Mouse (Mus musculus): ENCODE data around the gene Spryd3.

Spryd3 gene

DNA sequence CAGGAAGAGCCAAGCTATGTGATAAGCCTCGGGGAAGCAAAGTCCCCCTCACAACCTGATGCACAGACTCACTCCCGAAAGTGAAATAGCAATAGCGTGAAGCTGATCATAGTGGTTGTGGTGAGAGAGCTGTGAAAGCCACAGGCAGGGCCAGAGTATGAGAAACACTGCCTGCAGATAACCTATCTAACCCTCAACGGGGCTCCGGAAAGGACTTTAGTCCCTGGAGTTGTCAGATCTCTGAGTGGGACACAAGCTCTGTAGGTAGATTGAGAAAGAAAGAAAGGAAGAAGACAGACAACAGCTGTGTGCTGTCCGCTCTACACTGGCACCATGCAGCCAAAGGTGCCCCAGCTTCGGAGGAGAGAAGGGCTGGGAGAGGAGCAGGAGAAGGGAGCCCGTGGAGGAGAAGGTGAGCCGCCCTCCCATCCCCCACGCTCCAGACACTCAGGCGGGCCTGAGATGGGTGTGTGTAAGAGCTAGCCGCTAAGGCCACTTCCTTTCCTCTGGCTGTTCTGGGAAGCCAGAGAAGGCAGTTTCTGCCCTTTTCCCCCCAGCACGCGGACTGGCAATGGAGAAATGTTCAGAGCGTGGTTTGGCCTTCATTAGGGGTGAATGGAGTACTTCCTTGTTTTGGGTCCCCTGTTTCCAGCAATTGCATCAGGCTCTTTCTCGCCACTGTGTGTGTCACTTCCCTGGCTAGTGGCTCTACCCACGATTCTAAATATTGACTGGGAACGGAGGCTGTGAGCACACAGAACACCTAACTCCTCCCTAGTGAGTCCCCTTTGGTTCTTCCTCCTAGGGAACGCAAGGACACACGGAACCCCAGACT is 14.5 kb upstream of the Spryd3 start, which contains the start of gene Soat2:
Gene Soat2 (plus strand): TSS at position 226 of the 835 bp plus-strand sequence.
- in situ Hi-C loops (cut with MboI; ENCODE audit: low pct_unique_long_range_greater_than_20kb in 1 of 2, low sequenced_read_pairs in 2 of 2, unreplicated experiment in 1 of 2), result no loop called here

DNA sequence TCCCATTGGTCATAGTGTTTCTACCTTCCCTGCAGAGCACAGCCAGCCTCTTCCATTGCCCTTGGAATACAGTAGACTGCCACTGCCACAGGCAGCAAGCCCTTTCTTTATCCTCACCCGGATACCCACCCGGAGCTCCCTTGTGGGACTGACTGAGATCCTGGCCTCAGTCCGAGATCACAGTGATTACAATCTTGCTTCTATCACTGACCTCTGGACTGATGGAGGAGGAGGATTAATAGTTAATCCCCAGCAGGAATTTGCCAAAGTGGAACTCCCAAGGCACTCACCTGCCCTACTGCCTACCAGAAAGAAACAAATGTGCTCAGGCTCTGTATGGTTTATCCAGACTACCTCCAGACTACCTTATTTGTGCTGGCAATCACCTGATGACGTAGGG is 13.5 kb upstream of the Spryd3 start:
- in situ Hi-C loops (cut with MboI; ENCODE audit: low pct_unique_long_range_greater_than_20kb in 1 of 2, low sequenced_read_pairs in 2 of 2, unreplicated experiment in 1 of 2), result no loop called here

GRCm38 (mm10) chr15:102147674-102148402 is 11.8 kb upstream of the Spryd3 start:
- in situ Hi-C loops (cut with MboI; ENCODE audit: low pct_unique_long_range_greater_than_20kb in 1 of 2, low sequenced_read_pairs in 2 of 2, unreplicated experiment in 1 of 2), result no loop called here

GRCm38 (mm10) chr15:102146882-102147281 is 10.8 kb upstream of the Spryd3 start:
- in situ Hi-C loops (cut with MboI; ENCODE audit: low pct_unique_long_range_greater_than_20kb in 1 of 2, low sequenced_read_pairs in 2 of 2, unreplicated experiment in 1 of 2), result no loop called here

DNA sequence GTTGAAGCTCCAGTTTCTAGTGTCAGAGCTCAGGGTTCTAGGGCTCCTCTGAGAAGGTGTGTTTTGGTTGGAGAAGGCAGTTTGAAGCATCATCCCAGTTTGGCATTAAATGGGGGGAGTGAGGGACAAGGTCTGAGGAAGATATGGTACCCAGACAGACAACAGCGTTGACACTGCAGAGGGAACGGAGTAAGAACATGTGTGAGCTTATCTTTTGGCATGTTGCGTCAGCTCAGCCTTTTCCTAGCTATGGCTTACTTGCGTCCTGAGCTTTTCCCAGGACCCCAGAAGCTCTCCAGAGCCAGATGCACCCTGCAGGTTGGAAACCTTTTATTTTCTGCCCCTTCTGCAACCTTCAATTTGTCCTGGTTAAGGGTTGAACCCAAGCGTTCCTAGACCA is 10.1 kb upstream of the Spryd3 start:
- in situ Hi-C loops (cut with MboI; ENCODE audit: low pct_unique_long_range_greater_than_20kb in 1 of 2, low sequenced_read_pairs in 2 of 2, unreplicated experiment in 1 of 2), result no loop called here

DNA sequence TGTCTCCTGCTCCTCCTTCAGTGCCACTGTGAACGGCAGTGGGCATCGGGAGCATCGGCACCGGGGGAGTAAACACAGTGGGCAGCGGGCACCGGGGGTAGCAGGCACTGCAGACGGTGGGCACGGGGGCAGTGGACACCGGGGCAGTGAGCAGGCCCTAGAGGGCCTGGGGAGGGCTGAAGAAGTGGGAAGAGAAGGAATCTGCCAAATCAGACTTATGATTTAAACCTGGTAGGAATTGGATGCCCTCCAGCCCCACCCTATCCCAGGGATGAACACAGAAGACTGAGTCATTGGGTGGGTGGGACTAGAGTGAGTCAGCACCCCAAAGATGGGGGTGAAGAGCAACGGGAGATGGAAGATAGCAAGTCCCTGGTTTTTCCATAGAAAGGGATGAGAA is 9.3 kb upstream of the Spryd3 start:
- in situ Hi-C loops (cut with MboI; ENCODE audit: low pct_unique_long_range_greater_than_20kb in 1 of 2, low sequenced_read_pairs in 2 of 2, unreplicated experiment in 1 of 2), result no loop called here

DNA sequence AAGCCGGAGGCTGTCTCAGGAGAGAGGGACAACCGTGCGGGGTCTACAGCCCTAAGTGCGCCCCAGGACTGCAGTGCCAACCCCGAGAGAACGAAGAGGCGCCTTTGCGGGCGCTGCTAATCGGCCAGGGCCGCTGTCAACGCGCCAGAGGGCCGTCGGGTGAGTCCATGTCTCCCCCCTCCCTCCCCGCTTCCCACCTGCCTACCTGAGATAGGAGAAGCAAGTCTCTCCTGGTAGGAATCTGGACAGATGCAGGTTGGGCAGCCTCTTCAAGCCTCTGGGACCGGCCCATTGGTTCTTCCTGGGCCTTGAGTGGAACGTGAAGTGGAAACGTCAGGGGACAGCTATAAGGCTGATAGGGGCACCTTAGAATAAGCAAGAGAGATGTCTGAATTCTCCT is 8.7 kb upstream of the Spryd3 start:
- in situ Hi-C loops (cut with MboI; ENCODE audit: low pct_unique_long_range_greater_than_20kb in 1 of 2, low sequenced_read_pairs in 2 of 2, unreplicated experiment in 1 of 2), result no loop called here

DNA sequence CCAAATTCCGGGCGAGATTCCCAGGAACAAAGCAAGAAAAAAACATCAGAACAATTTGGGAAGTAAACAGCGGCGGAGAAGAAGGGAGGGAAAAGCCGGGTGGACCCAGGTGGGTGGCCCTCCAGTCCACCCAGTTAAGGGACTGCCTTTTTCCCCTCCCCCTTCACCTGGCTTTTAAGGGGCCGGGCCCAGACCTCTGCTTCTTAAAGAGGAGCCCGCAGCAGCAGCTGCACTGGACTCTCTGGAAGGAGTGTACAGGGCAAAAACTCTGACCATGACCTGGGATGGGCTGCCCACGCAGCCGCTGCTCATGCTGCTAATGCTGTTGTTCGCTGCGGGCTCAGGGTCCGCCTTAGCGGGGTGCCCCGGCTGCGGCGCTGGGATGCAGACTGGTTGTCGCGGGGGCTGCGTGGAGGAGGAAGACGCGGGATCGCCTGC is 8.3 kb upstream of the Spryd3 start, which contains the start of gene Igfbp6:
Gene Igfbp6 (plus strand): TSS at position 89 of the 438 bp plus-strand sequence.
- in situ Hi-C loops (cut with MboI; ENCODE audit: low pct_unique_long_range_greater_than_20kb in 1 of 2, low sequenced_read_pairs in 2 of 2, unreplicated experiment in 1 of 2), result no loop called here

DNA sequence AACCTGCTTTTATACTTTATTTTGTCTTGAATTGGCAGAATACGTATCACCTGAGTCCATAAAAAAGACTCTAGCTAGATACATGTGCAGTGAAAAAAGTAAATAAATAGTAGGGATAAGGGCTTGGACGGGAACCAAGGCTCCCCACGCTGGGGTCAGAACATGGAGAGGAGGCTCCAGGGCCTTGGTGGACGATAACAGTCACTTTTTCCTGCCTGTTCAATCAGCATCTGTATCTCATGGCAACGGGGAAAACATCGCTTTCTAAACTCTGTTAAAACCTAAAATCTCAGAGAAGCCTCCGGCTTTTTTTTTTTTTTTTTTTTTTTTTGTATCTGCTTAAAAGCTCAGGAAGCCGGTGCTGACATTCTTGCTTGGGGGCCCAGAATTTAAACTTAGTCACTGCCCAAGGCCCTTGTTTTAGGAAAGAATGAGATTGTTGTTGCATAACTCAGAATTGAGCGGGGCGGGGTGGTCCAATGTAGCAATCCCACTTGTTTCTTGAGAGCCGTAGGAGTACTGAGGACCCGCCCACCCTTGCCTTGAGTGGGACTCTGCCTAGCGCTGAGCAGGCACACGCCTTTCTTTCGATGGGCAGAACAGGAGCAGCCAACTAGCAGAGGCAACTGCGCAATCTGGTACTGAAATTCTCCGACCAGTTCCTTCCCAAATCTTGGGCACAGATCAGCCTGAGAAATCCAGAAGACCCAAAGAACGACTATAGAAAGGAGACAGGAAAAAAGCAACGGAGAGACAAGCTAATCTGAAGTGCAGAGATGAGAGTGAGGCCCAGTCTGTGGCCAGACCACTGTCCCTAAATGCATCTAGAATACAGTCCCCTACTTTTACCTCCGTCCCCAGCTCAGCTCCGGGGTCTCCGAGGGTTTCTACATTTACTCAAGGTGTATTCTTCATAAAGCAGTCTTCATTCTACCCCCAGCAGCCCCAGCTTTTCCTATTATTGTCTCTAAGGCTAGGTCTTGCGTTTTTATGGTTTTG is 7.2 kb upstream of the Spryd3 start:
- in situ Hi-C loops (cut with MboI; ENCODE audit: low pct_unique_long_range_greater_than_20kb in 1 of 2, low sequenced_read_pairs in 2 of 2, unreplicated experiment in 1 of 2), result no loop called here

GRCm38 (mm10) chr15:102141120-102141519 is 5.1 kb upstream of the Spryd3 start:
- in situ Hi-C loops (cut with MboI; ENCODE audit: low pct_unique_long_range_greater_than_20kb in 1 of 2, low sequenced_read_pairs in 2 of 2, unreplicated experiment in 1 of 2), result no loop called here

DNA sequence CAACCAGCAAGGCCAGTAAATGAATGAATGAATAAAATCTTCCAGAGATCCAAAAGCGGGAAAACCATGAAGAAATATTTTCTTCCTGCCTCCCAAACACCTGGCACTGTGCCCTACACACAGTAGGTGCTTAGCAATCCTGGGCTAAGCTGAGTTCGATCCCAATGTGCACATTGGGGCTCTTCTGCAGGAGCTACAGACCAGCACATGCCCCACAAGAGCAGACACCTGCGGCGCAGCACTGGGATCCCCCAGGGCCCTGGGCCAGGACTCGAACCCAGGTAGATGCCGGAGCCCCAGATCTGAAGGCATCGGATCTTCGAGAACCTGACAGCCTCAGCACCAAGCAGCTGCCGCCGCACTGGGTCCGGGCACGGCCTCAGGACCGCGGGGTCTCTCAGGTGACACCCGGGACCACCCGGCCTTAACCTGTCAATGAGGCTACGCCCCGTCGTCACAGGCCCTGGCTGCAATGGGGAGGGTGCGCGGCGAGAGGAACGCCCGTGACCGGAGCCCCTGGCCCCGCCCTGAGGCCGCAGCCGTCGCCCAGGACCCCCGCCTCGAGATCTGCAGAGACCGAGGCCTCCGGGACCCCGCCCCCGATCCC is 409 bp downstream of the Spryd3 start:
- in situ Hi-C loops (cut with MboI; ENCODE audit: low pct_unique_long_range_greater_than_20kb in 1 of 2, low sequenced_read_pairs in 2 of 2, unreplicated experiment in 1 of 2), result no loop called here

DNA sequence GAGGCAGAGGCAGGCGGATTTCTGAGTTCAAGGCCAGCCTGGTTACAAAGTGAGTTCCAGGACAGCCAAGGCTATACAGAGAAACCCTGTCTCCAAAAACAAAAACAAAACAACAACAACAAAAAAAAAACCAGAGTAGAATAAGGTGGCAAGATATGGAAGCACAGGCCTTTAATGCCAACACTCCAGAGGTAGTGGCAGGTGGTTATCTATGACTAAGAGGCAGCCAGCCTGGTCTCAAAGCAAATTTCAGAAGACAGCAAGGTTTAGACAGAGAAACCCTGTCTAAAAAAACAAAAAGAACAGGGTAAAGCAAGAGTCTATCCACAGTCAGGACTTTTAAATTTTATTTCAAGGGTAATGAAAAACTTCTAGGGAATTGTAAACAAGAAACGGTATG is 1.3 kb downstream of the Spryd3 start:
- in situ Hi-C loops (cut with MboI; ENCODE audit: low pct_unique_long_range_greater_than_20kb in 1 of 2, low sequenced_read_pairs in 2 of 2, unreplicated experiment in 1 of 2), result no loop called here

GRCm38 (mm10) chr15:102133314-102133713 is 2.7 kb downstream of the Spryd3 start:
- in situ Hi-C loops (cut with MboI; ENCODE audit: low pct_unique_long_range_greater_than_20kb in 1 of 2, low sequenced_read_pairs in 2 of 2, unreplicated experiment in 1 of 2), result no loop called here

- in situ Hi-C loops (cut with MboI; ENCODE audit: low pct_unique_long_range_greater_than_20kb in 1 of 2, low sequenced_read_pairs in 2 of 2, unreplicated experiment in 1 of 2), result no loop called here
These were observed 9.7 kb downstream of the Spryd3 start for GRCm38 (mm10) chr15:102126303-102126702.

DNA sequence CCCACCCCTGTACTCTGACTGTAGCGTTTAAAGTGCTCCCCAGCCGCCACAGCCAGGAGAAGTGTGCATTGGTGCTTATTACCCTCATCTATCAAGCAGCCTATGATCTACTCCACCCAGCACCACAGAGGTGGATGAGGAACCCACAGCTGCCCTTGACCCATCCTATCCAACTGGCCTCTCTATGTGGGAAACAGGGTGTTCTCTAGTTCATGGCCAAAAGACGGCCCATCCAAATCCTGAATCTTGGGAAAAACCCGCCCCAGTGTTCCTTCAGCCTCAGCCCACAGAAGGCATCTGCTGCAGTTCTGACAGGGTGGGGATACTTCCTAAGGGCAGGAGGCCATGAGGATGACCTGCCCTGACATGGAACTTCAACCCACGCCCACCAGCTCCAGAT is 15.5 kb downstream of the Spryd3 start:
- in situ Hi-C loops (cut with MboI; ENCODE audit: low pct_unique_long_range_greater_than_20kb in 1 of 2, low sequenced_read_pairs in 2 of 2, unreplicated experiment in 1 of 2), result no loop called here

GRCm38 (mm10) chr15:102119831-102120170 is 16.2 kb downstream of the Spryd3 start:
- in situ Hi-C loops (cut with MboI; ENCODE audit: low pct_unique_long_range_greater_than_20kb in 1 of 2, low sequenced_read_pairs in 2 of 2, unreplicated experiment in 1 of 2), result no loop called here

GRCm38 (mm10) chr15:102119121-102119830 is 16.8 kb downstream of the Spryd3 start:
- in situ Hi-C loops (cut with MboI; ENCODE audit: low pct_unique_long_range_greater_than_20kb in 1 of 2, low sequenced_read_pairs in 2 of 2, unreplicated experiment in 1 of 2), result no loop called here

GRCm38 (mm10) chr15:102118591-102118990 is 17.4 kb downstream of the Spryd3 start:
- in situ Hi-C loops (cut with MboI; ENCODE audit: low pct_unique_long_range_greater_than_20kb in 1 of 2, low sequenced_read_pairs in 2 of 2, unreplicated experiment in 1 of 2), result no loop called here
